Comparison of ENCODE assay signal across 14 mouse cellular contexts in genomic region chr3:88206500-88206899, GRCm38 (mm10). TPM values are rescaled to one million over a fixed set of nuclear protein-coding genes. Genes with fewer than 3 reads are reported as not detected.
DNase-seq lines count a peak whose midpoint lies in the region; ATAC-seq and TF ChIP-seq lines count a peak whose summit lies in the region.
"Had no signal": no experiment of that assay in that cellular context is flagged by ENCODE, and none has a peak within 500 bp of the region (broad histone marks: within the 10 kb centered on the region; RNA-seq: fewer than 3 reads in every experiment).

No protein-coding gene starts in this region.

- ATAC-seq in embryonic facial prominence, embryonic 11.5 days (replicated peaks; ENCODE audit: insufficient number of reproducible peaks, low FRiP score, low TSS enrichment, low read depth), result peak; percentile 7; the same call in 1 of the 2 replicates
- ATAC-seq in hindbrain, embryonic 13.5 days (ENCODE audit: low FRiP score), result peak; percentile 20
- peak; percentile 22 for ATAC-seq in midbrain, postnatal 0 days (ENCODE audit: low FRiP score)
- ATAC-seq in monocyte, adult 5-6 weeks (replicated peaks; ENCODE audit: insufficient number of reproducible peaks, low FRiP score, low TSS enrichment, poor library complexity, severe bottlenecking), result no peak

- no peaks in the 10 kb centered on the region for H3K36me3 ChIP-seq in embryonic facial prominence, embryonic 11.5 days (replicated peaks; ENCODE audit: control insufficient read depth, insufficient read depth, low read depth, low read length)
- H3K36me3 ChIP-seq in hindbrain, embryonic 13.5 days, result 0 out of 2 replicates have a peak, but pooled peaks cover 4% of the 10 kb centered on the region
- H3K36me3 ChIP-seq in midbrain, postnatal 0 days (ENCODE audit: insufficient read depth, low read length), result no peaks in the 10 kb centered on the region
- H3K36me3 ChIP-seq: liver, embryonic 13.5 days had no signal

- H3K27ac ChIP-seq in embryonic facial prominence, embryonic 11.5 days (replicated peaks; ENCODE audit: low read depth, low read length), result no peak overlapping the region
- peak overlapping the region; percentile 99 for H3K27ac ChIP-seq in hindbrain, embryonic 13.5 days
- peak overlapping the region; percentile 93 for H3K27ac ChIP-seq in midbrain, postnatal 0 days (ENCODE audit: low read depth, low read length)
- H3K27ac ChIP-seq: liver, embryonic 13.5 days; stomach, postnatal 0 days had no signal

- DNase-seq in cerebellum, adult 11 months, result peak; percentile 25
- no peak for DNase-seq in cerebellum, adult 9-10 months
- no peak for DNase-seq in embryonic facial prominence, embryonic 11.5 days (ENCODE audit: low spot score)
- peak; percentile 60 for DNase-seq in midbrain, postnatal 0 days (ENCODE audit: low spot score)
- DNase-seq in kidney, adult 11 months, result no peak
- no peak for DNase-seq in heart, adult 8-10 months (ENCODE audit: low spot score)
- DNase-seq: adrenal gland, postnatal 36 days; kidney, postnatal 36 days; liver, embryonic 13.5 days; lung, postnatal 14 days had no signal

- H3K9me3 ChIP-seq in embryonic facial prominence, embryonic 11.5 days (replicated peaks; ENCODE audit: control insufficient read depth, low read length), result no peaks in the 10 kb centered on the region
- H3K9me3 ChIP-seq in hindbrain, embryonic 13.5 days, result no peaks in the 10 kb centered on the region
- H3K9me3 ChIP-seq in midbrain, postnatal 0 days (ENCODE audit: low read length), result no peaks in the 10 kb centered on the region
- H3K9me3 ChIP-seq: liver, embryonic 13.5 days had no signal

- no peak overlapping the region for H3K4me3 ChIP-seq in embryonic facial prominence, embryonic 11.5 days (ENCODE audit: low read depth, low read length)
- H3K4me3 ChIP-seq in hindbrain, embryonic 13.5 days, result peak overlapping the region; percentile 75
- peak overlapping the region; percentile 54 for H3K4me3 ChIP-seq in midbrain, postnatal 0 days (ENCODE audit: low read depth, low read length)
- H3K4me3 ChIP-seq: liver, embryonic 13.5 days had no signal

- no peak for TF ChIP-seq CTCF in midbrain, postnatal 0 days (IDR thresholded peaks at IDR 0.05)

- no peak overlapping the region for H3K9ac ChIP-seq in embryonic facial prominence, embryonic 11.5 days (replicated peaks; ENCODE audit: low read length)
- H3K9ac ChIP-seq in hindbrain, embryonic 13.5 days, result peak overlapping the region; percentile 99
- peak overlapping the region; percentile 68; the same call in 1 of the 2 replicates for H3K9ac ChIP-seq in midbrain, postnatal 0 days (replicated peaks; ENCODE audit: low read length, poor library complexity, severe bottlenecking)
- H3K9ac ChIP-seq: liver, embryonic 13.5 days had no signal

- H3K4me1 ChIP-seq in embryonic facial prominence, embryonic 11.5 days (ENCODE audit: control insufficient read depth, insufficient read depth, low read length), result no peaks in the 10 kb centered on the region
- peaks cover 65% of the 10 kb centered on the region for H3K4me1 ChIP-seq in hindbrain, embryonic 13.5 days (replicated peaks)
- peaks cover 3% of the 10 kb centered on the region; the same call in 1 of the 2 replicates for H3K4me1 ChIP-seq in midbrain, postnatal 0 days (ENCODE audit: insufficient read depth, low read length)
- H3K4me1 ChIP-seq: liver, embryonic 13.5 days had no signal

- H3K27me3 ChIP-seq in embryonic facial prominence, embryonic 11.5 days (ENCODE audit: control insufficient read depth, insufficient read depth, low read length), result peaks cover 86% of the 10 kb centered on the region
- peaks cover 68% of the 10 kb centered on the region for H3K27me3 ChIP-seq in hindbrain, embryonic 13.5 days
- peaks cover 14% of the 10 kb centered on the region; the same call in 1 of the 2 replicates for H3K27me3 ChIP-seq in midbrain, postnatal 0 days (ENCODE audit: insufficient read depth, low read length)

- H3K4me2 ChIP-seq in embryonic facial prominence, embryonic 11.5 days (ENCODE audit: low read depth, low read length), result no peak overlapping the region
- H3K4me2 ChIP-seq in hindbrain, embryonic 13.5 days, result peak overlapping the region; percentile 86
- peak overlapping the region; percentile 68 for H3K4me2 ChIP-seq in midbrain, postnatal 0 days (ENCODE audit: low read depth, low read length, poor library complexity, severe bottlenecking)
- H3K4me2 ChIP-seq: liver, embryonic 13.5 days had no signal

- 9% methylated on average over 3 of the region's 3 CpGs for whole genome bisulfite sequencing in embryonic facial prominence, embryonic 11.5 days
- 1% methylated on average over 3 of the region's 3 CpGs for WGBS in hindbrain, embryonic 13.5 days
- WGBS in midbrain, postnatal 0 days, result 7% methylated on average over 3 of the region's 3 CpGs

RNA-seq across cellular contexts. Expression of gene Rhbg, which starts 48.0 kb away (rescaled TPM):
- polyA plus RNA-seq in embryonic facial prominence, embryonic 11.5 days (2014; fragmentation: Nextera tagmentation; extraction: Ambion mirVana), result 0.25 and 0.26 TPM in 2 replicates
- 0.22 and 0.32 TPM in 2 replicates for polyA plus RNA-seq in hindbrain, embryonic 13.5 days (2015; fragmentation: Nextera tagmentation; extraction: Ambion mirVana)
- 0.94 and 1.0 TPM in 2 replicates for total RNA-seq in midbrain, postnatal 0 days (2014; rRNA removed)
- polyA plus RNA-seq in midbrain, postnatal 0 days (2015; fragmentation: Nextera tagmentation; extraction: Ambion mirVana), result 0.21 and 0.41 TPM in 2 replicates
- total RNA-seq in monocyte, adult 5-6 weeks (2017), result not detected in 3 replicates
- not detected for total RNA-seq in heart, adult 8-10 months (2022)
- total RNA-seq: left cerebral cortex, postnatal 25 days had no signal

Comparison
In these comparisons a context has a peak if more than half of its experiments do, and no peak if none do; other contexts are left out.
1. DNase-seq: peak in cerebellum, adult 11 months (single experiment) and midbrain, postnatal 0 days (single experiment); none in cerebellum, adult 9-10 months (single experiment), embryonic facial prominence, embryonic 11.5 days (single experiment), kidney, adult 11 months (single experiment) and heart, adult 8-10 months (single experiment).